Mouse (Mus musculus) urinary bladder, postnatal 14 days (tissue): ENCODE data around the gene S1pr3.

Experiments used
- DNase-seq: peaks from one replicate; pipeline ENCODE4 v3.0.0; 2021; ENCODE audit warnings: low spot score

Gene S1pr3

DNA sequence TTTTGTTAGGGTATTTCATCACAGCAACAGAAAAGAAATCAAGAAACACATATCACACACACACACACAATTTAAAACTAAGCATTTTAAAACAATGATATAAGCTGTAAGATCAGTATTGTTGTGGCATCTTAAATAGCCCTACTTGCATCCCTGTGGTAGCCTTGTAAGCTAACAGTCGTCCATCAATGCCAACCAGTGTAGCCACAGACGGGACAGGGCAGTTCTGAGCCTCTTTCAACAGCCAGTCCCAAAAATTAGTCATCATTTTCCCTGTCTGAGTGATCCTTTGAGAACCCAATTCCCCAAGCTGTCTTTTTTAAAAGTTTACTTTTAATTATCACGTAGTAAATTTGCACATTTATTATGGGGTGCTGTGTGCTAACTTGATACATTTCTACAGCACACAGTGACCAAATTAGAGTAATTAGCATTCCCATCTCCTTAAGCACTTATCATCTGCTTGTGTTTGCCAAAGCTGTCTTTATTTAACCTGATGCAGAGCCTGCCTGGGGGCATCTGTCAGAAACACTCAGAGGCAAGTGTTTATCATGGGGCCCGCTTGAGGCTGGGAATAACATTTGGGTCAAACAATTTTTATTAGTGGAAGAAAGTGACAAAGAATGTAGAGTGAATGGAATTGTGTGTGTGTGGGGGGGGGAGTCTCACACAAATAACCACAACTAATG lies 47.9 kb downstream of the S1pr3 start:
- DNase-seq, result no peak

- DNase-seq, result no peak
These were observed 55.9 kb downstream of the S1pr3 start for GRCm38 (mm10) chr13:51464294-51464693.

- DNase-seq, result no peak
These were observed 57.8 kb downstream of the S1pr3 start for GRCm38 (mm10) chr13:51466117-51466841.

GRCm38 (mm10) chr13:51468697-51469250 lies 60.3 kb downstream of the S1pr3 start:
- DNase-seq, result no peak
